Mouse (Mus musculus) stomach, postnatal 0 days (tissue): ENCODE data around the gene Kank1. TPM values are rescaled to one million over a fixed set of nuclear protein-coding genes. Genes with fewer than 3 reads are reported as not detected.
A peak's percentile ranks its signal among the peaks of the same experiment; 100 is the strongest.

Source experiments
- ATAC-seq: fragments of 200-750 bp; cut with Nextera tagmentation; 2 replicates; pipeline ENCODE4 v1.8.0; 2017; ENCODE audit not compliant: low FRiP score, low TSS enrichment
- DNase-seq: peaks from one replicate; pipeline ENCODE4 v3.0.0-alpha.2; 2016; ENCODE audit warnings: low spot score
- H3K27ac ChIP-seq: fragments of 300-500 bp; sonication (generic); replicated peaks from 2 replicates; pipeline ENCODE4 v1.5.1; 2014; ENCODE audit warnings: mild to moderate bottlenecking, control low read depth
- H3K27me3 ChIP-seq: fragments of 300-500 bp; sonication (generic); 2 replicates; pipeline ENCODE4 v1.6.1; 2014; ENCODE audit warnings: low read length; ENCODE audit not compliant: control insufficient read depth, insufficient read depth
- H3K36me3 ChIP-seq: fragments of 300-500 bp; sonication (generic); 2 replicates; pipeline ENCODE4 v1.6.1; 2014; ENCODE audit warnings: low read length, mixed read lengths; ENCODE audit not compliant: control insufficient read depth, insufficient read depth
- H3K4me1 ChIP-seq: fragments of 300-500 bp; sonication (generic); replicated peaks from 2 replicates; pipeline ENCODE4 v1.6.1; 2014; ENCODE audit warnings: antibody characterized with exemption; ENCODE audit not compliant: control insufficient read depth, insufficient read depth
- H3K4me2 ChIP-seq: fragments of 300-500 bp; sonication (generic); replicated peaks from 2 replicates; pipeline ENCODE4 v1.6.1; 2014; ENCODE audit warnings: low read depth, mild to moderate bottlenecking, control low read depth, moderate library complexity
- H3K4me3 ChIP-seq: fragments of 300-500 bp; sonication (generic); 2 replicates; pipeline ENCODE4 v1.5.1; 2014; ENCODE audit warnings: low read depth, low read length, control low read depth
- H3K9ac ChIP-seq: fragments of 300-500 bp; sonication (generic); 2 replicates; pipeline ENCODE4 v1.6.1; 2014; ENCODE audit warnings: mild to moderate bottlenecking, low read length, control low read depth, mixed read lengths
- H3K9me3 ChIP-seq: fragments of 300-500 bp; sonication (generic); 2 replicates; pipeline ENCODE4 v1.6.1; 2016; ENCODE audit warnings: low read length; ENCODE audit not compliant: control insufficient read depth
- CTCF ChIP-seq: IDR thresholded peaks from 2 replicates; pipeline ENCODE4 v1.5.1; 2016; ENCODE audit warnings: antibody characterized with exemption, low read depth, mild to moderate bottlenecking, moderate library complexity
- EP300 ChIP-seq: optimal IDR thresholded peaks from 2 replicates; pipeline ENCODE3; 2016; ENCODE audit warnings: antibody characterized with exemption
- WGBS: fragments of 180-500 bp; shearing (Covaris S2); extraction: QIAGEN DNeasy Blood & Tissue Kit; methylation state at CpG from one replicate; pipeline ENCODE4 v1.1.7; 2014; 5-methylcytosine and 5-hydroxymethylcytosine counted together
- polyA plus RNA-seq: library from polyadenylated mRNA; unstranded; fragments of >200 nt; fragmentation: Nextera tagmentation; extraction: Ambion mirVana; gene quantifications from 2 replicates; pipeline ENCODE4 v1.2.1, GENCODE M21; 2015

The Kank1 gene
- polyA plus RNA-seq, 1 experiment from 2014 or later = 24.5 TPM

DNA sequence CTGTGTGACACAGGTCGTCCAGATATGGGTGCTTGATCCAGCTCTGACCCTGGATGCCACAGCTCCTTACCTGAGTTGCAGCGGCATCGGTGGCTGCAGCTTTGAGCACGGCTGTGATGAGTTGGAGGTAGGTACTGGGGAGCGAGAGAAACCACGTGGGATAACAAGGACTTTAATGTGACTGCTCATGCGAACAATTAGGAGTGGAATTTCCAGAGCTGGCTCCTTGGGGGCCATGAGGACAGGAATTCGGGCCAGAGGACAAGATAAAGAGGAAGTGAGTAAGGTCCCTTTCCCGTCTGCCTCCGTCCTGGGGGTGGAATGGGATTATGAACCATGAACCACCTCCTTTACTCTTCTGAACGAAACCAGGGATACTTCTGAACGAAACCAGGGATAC is 129.8 kb downstream of the Kank1 start:
- H3K4me2 ChIP-seq = no peak overlapping the region
- H3K4me1 ChIP-seq = 0 out of 2 replicates have a peak, but pooled peaks cover 2% of the 10 kb centered on the region
- TF ChIP-seq CTCF (no peak), EP300 (no peak)
- WGBS = 77% methylated on average over 12 of the region's 12 CpGs
- no peak overlapping the region for H3K27ac ChIP-seq
- H3K36me3 ChIP-seq = no peaks in the 10 kb centered on the region
- H3K4me3 ChIP-seq = no peak overlapping the region
- no peaks in the 10 kb centered on the region for H3K9me3 ChIP-seq
- ATAC-seq (no peak), DNase-seq (no peak)
- H3K27me3 ChIP-seq = no peaks in the 10 kb centered on the region
- H3K9ac ChIP-seq = no peak overlapping the region

GRCm38 (mm10) chr19:25370428-25370827 is 133.7 kb downstream of the Kank1 start:
- Histone ChIP-seq H3K36me3 (no peaks in the 10 kb centered on the region), H3K4me1 (peaks cover 2% of the 10 kb centered on the region; the same call in 1 of the 2 replicates), H3K9ac (no peak overlapping the region), H3K27me3 (no peaks in the 10 kb centered on the region), H3K4me3 (no peak overlapping the region), H3K27ac (0 out of 2 replicates have a peak overlapping the region, but pooled peaks have one; percentile 40), H3K4me2 (peak overlapping the region; percentile 14; the same call in 1 of the 2 replicates), H3K9me3 (no peaks in the 10 kb centered on the region)
- ATAC-seq (peak; percentile 70), DNase-seq (peak; percentile 71)
- 68% methylated on average over 9 of the region's 9 CpGs for WGBS
- TF ChIP-seq CTCF (no peak), EP300 (no peak)

- H3K4me3 ChIP-seq = no peak overlapping the region
- H3K27ac ChIP-seq = no peak overlapping the region
- TF ChIP-seq EP300 (no peak), CTCF (no peak)
- H3K9me3 ChIP-seq = no peaks in the 10 kb centered on the region
- WGBS = 49% methylated on average over 7 of the region's 7 CpGs
- no peaks in the 10 kb centered on the region for H3K36me3 ChIP-seq
- H3K4me1 ChIP-seq = peaks cover 2% of the 10 kb centered on the region; the same call in 1 of the 2 replicates
- H3K27me3 ChIP-seq = no peaks in the 10 kb centered on the region
- ATAC-seq (peak; percentile 85), DNase-seq (peak; percentile 77)
- H3K9ac ChIP-seq = no peak overlapping the region
- H3K4me2 ChIP-seq = no peak overlapping the region
Observed at GRCm38 (mm10) chr19:25372794-25373193, 136.0 kb downstream of the Kank1 start.

DNA sequence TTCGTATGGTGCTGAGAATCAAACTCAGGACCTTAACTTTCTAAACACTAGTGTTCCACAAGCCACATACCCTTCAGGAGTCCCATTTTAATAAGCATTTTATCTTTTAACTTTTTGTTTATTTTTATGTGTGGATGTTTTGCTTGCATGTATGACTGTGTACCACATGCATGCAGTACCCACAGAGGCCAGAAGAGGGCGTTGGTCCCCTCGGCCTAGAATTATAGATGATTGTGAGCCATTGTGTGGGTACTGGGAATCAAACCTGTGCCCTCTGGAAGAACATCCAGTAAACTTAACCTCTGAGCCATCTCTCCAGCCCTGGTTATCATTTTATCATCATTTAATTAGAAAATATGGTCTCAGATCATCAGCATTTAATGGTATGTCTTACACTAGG is 136.8 kb downstream of the Kank1 start:
- 46% methylated on average over 3 of the region's 3 CpGs for WGBS
- TF ChIP-seq CTCF = peak; percentile 63
- TF ChIP-seq EP300 = no peak
- no peak overlapping the region for H3K27ac ChIP-seq

GRCm38 (mm10) chr19:25374191-25374590 is 137.4 kb downstream of the Kank1 start:
- no peak overlapping the region for H3K4me2 ChIP-seq
- no peaks in the 10 kb centered on the region for H3K9me3 ChIP-seq
- H3K4me3 ChIP-seq = no peak overlapping the region
- peaks cover 2% of the 10 kb centered on the region; the same call in 1 of the 2 replicates for H3K4me1 ChIP-seq
- DNase-seq (no peak), ATAC-seq (no peak)
- no peak overlapping the region for H3K27ac ChIP-seq
- 51% methylated on average over 9 of the region's 9 CpGs for WGBS
- no peaks in the 10 kb centered on the region for H3K36me3 ChIP-seq
- no peaks in the 10 kb centered on the region for H3K27me3 ChIP-seq
- TF ChIP-seq EP300 = no peak
- TF ChIP-seq CTCF = no peak
- H3K9ac ChIP-seq = no peak overlapping the region

More for the DNA sequence above, 136.8 kb downstream of the Kank1 start:
- Histone ChIP-seq H3K4me3 (no peak overlapping the region), H3K9ac (no peak overlapping the region), H3K27me3 (no peaks in the 10 kb centered on the region), H3K4me1 (peaks cover 2% of the 10 kb centered on the region; the same call in 1 of the 2 replicates), H3K4me2 (no peak overlapping the region), H3K9me3 (no peaks in the 10 kb centered on the region), H3K36me3 (no peaks in the 10 kb centered on the region)
- no peak for ATAC-seq
- no peak for DNase-seq

GRCm38 (mm10) chr19:25374926-25375325 is 138.2 kb downstream of the Kank1 start:
- Histone ChIP-seq H3K4me3 (no peak overlapping the region), H3K27ac (peak overlapping the region; percentile 56; the same call in 1 of the 2 replicates), H3K4me1 (peaks cover 2% of the 10 kb centered on the region; the same call in 1 of the 2 replicates), H3K4me2 (0 out of 2 replicates have a peak overlapping the region, but pooled peaks have one; percentile 8), H3K9ac (no peak overlapping the region), H3K36me3 (no peaks in the 10 kb centered on the region), H3K27me3 (no peaks in the 10 kb centered on the region), H3K9me3 (no peaks in the 10 kb centered on the region)
- ATAC-seq = peak; percentile 52
- peak; percentile 50 for DNase-seq
- WGBS = 17% methylated on average over 12 of the region's 12 CpGs
- TF ChIP-seq EP300 (no peak), CTCF (0 out of 2 replicates have a peak, but pooled peaks have one; percentile 2)
